8 mouse cellular contexts compared by ENCODE assay signal in the genomic region with DNA sequence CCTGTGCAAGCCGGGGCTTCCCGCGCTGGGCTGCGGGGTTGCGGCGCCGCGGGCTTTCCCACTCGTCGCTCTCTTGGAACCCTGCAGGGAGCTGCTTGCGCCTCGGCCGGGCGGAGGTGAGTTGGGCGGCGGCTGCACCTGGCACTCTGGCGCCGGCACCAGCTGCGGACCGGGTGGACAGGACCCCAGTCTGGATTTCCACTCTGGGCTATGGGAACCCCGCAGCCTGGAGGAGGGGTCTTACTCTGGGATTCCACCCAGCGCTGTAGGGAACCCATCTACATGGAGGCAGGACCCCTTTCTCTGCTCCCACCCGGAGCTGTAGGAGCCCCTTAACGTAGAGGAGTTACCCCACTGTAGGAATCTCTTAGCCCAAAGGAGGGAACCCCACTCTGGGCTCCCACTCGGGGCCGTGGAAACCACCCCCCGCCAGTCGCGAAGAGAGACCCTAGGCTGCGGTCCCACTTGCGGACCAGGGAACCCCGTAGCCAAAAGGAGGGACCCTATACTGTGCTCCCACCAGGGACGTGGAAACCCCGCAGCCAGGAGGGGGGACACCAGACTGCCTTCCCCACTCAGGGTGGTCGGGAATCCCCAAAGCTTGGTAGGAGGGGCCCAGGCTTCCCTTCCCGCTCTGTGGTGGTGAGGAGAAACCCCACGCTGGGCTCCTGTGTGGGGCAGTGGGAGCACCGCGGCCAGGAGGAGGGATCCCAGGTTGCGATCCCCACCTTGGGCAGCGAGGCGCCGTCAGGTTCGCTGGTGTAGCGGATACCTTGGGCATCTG. TPM values are rescaled to one million over a fixed set of nuclear protein-coding genes. Genes with fewer than 3 reads are reported as not detected.
DNase-seq lines count a peak whose midpoint lies in the region; ATAC-seq and TF ChIP-seq lines count a peak whose summit lies in the region.

No protein-coding gene starts in this region.

- H3K9ac ChIP-seq in forebrain, embryonic 11.5 days (ENCODE audit: low read length), result peak overlapping the region; percentile 77
- peak overlapping the region; percentile 86 for H3K9ac ChIP-seq in hindbrain, embryonic 12.5 days
- H3K9ac ChIP-seq in liver, embryonic 16.5 days (ENCODE audit: low read depth, low read length), result peak overlapping the region; percentile 77
- H3K9ac ChIP-seq in neural tube, embryonic 14.5 days (replicated peaks; ENCODE audit: low read depth, low read length), result peak overlapping the region; percentile 78

- no peaks in the 10 kb centered on the region for H3K27me3 ChIP-seq in forebrain, embryonic 11.5 days (ENCODE audit: control insufficient read depth, insufficient read depth, low read length)
- no peaks in the 10 kb centered on the region for H3K27me3 ChIP-seq in hindbrain, embryonic 12.5 days
- H3K27me3 ChIP-seq in liver, embryonic 16.5 days (ENCODE audit: control insufficient read depth, insufficient read depth, low read depth, low read length), result peaks cover 6% of the 10 kb centered on the region
- H3K27me3 ChIP-seq in neural tube, embryonic 14.5 days (ENCODE audit: control insufficient read depth, insufficient read depth, low read length), result no peaks in the 10 kb centered on the region

- H3K27ac ChIP-seq in layer of hippocampus, adult 2 months, result peak overlapping the region; percentile 73
- peak overlapping the region; percentile 37 for H3K27ac ChIP-seq in forebrain, embryonic 11.5 days (ENCODE audit: low read depth, low read length)
- peak overlapping the region; percentile 83 for H3K27ac ChIP-seq in hindbrain, embryonic 12.5 days
- H3K27ac ChIP-seq in liver, embryonic 16.5 days (ENCODE audit: low read length), result peak overlapping the region; percentile 14; the same call in 1 of the 2 replicates
- H3K27ac ChIP-seq in neural tube, embryonic 14.5 days (ENCODE audit: low read depth, low read length), result peak overlapping the region; percentile 81

- H3K9me3 ChIP-seq in forebrain, embryonic 11.5 days (ENCODE audit: control insufficient read depth, low read length), result no peaks in the 10 kb centered on the region
- no peaks in the 10 kb centered on the region for H3K9me3 ChIP-seq in hindbrain, embryonic 12.5 days (replicated peaks)
- no peaks in the 10 kb centered on the region for H3K9me3 ChIP-seq in liver, embryonic 16.5 days (replicated peaks; ENCODE audit: control insufficient read depth, low read length)
- H3K9me3 ChIP-seq in neural tube, embryonic 14.5 days (ENCODE audit: control insufficient read depth, low read length), result no peaks in the 10 kb centered on the region

- H3K4me3 ChIP-seq in layer of hippocampus, adult 2 months, result peak overlapping the region; percentile 86
- peak overlapping the region; percentile 89 for H3K4me3 ChIP-seq in forebrain, embryonic 11.5 days (ENCODE audit: low read depth, low read length)
- H3K4me3 ChIP-seq in hindbrain, embryonic 12.5 days, result peak overlapping the region; percentile 81
- H3K4me3 ChIP-seq in liver, embryonic 16.5 days (ENCODE audit: low read depth, low read length), result peak overlapping the region; percentile 79
- H3K4me3 ChIP-seq in neural tube, embryonic 14.5 days (ENCODE audit: low read depth, low read length), result peak overlapping the region; percentile 84

- peaks cover 4% of the 10 kb centered on the region for H3K4me1 ChIP-seq in forebrain, embryonic 11.5 days (replicated peaks; ENCODE audit: control insufficient read depth, insufficient read depth, low read length)
- H3K4me1 ChIP-seq in hindbrain, embryonic 12.5 days, result peaks cover 12% of the 10 kb centered on the region
- H3K4me1 ChIP-seq in liver, embryonic 16.5 days (ENCODE audit: control insufficient read depth, low read depth, low read length), result peaks cover 14% of the 10 kb centered on the region
- peaks cover 5% of the 10 kb centered on the region; the same call in 1 of the 2 replicates for H3K4me1 ChIP-seq in neural tube, embryonic 14.5 days (ENCODE audit: control insufficient read depth, insufficient read depth, low read length)

- H3K36me3 ChIP-seq in forebrain, embryonic 11.5 days (ENCODE audit: control insufficient read depth, insufficient read depth, low read length), result peaks cover 4% of the 10 kb centered on the region; the same call in 1 of the 2 replicates
- H3K36me3 ChIP-seq in hindbrain, embryonic 12.5 days, result peaks cover 6% of the 10 kb centered on the region
- no peaks in the 10 kb centered on the region for H3K36me3 ChIP-seq in liver, embryonic 16.5 days (ENCODE audit: control insufficient read depth, insufficient read depth)
- no peaks in the 10 kb centered on the region for H3K36me3 ChIP-seq in neural tube, embryonic 14.5 days (ENCODE audit: control insufficient read depth, insufficient read depth, low read length)

- DNase-seq in layer of hippocampus, adult 2 months (ENCODE audit: low spot score in 2 of 2), result peak in 1 of 2 experiments; percentile 11
- DNase-seq in layer of hippocampus, postnatal 36 days, result no peak
- DNase-seq in adrenal gland, postnatal 10 days, result peak; percentile 34
- DNase-seq in forebrain, embryonic 11.5 days (ENCODE audit: low spot score), result peak; percentile 67
- no peak for DNase-seq in layer of hippocampus, postnatal 25 days (ENCODE audit: extremely low spot score in 1 of 2, low spot score in 1 of 2)

- peak overlapping the region; percentile 98 for H3K4me2 ChIP-seq in forebrain, embryonic 11.5 days (ENCODE audit: low read depth, low read length, severe bottlenecking)
- H3K4me2 ChIP-seq in hindbrain, embryonic 12.5 days (replicated peaks), result peak overlapping the region; percentile 100
- peak overlapping the region; percentile 95 for H3K4me2 ChIP-seq in liver, embryonic 16.5 days (ENCODE audit: low read depth, low read length)
- peak overlapping the region; percentile 99 for H3K4me2 ChIP-seq in neural tube, embryonic 14.5 days (ENCODE audit: low read depth, low read length)

- ATAC-seq in forebrain, embryonic 11.5 days (replicated peaks; ENCODE audit: low FRiP score), result peak; percentile 13
- ATAC-seq in hindbrain, embryonic 12.5 days (ENCODE audit: low FRiP score), result peak; percentile 14; the same call in 1 of the 2 replicates
- no peak; the same call in 1 of the 2 replicates for ATAC-seq in liver, embryonic 16.5 days (ENCODE audit: low read depth)
- ATAC-seq in neural tube, embryonic 14.5 days (ENCODE audit: low read depth), result peak; percentile 16

- TF ChIP-seq CTCF in layer of hippocampus, adult 2 months (conservative IDR thresholded peaks at IDR 0.05), result no peak

- WGBS in forebrain, embryonic 11.5 days, result under 1% methylated on average over 45 of the region's 45 CpGs
- WGBS in hindbrain, embryonic 12.5 days, result under 1% methylated on average over 45 of the region's 45 CpGs
- WGBS in liver, embryonic 16.5 days (ENCODE audit: insufficient replicate concordance), result 2% methylated on average over 45 of the region's 45 CpGs
- 1% methylated on average over 41 of the region's 45 CpGs for WGBS in neural tube, embryonic 14.5 days

RNA-seq across cellular contexts. Expression of gene Tpmt, which starts 0.5 kb away (rescaled TPM):
- total RNA-seq in layer of hippocampus, adult 2 months (2021), result 10 to 100 TPM; 10.5 to 12.4 TPM
- 10 to 100 TPM in 1 of 2 experiments, 1 to 10 TPM in 1; 8.4 to 11.8 TPM for total RNA-seq in layer of hippocampus, postnatal 36 days (2021)
- total RNA-seq in adrenal gland, postnatal 10 days (2021), result 10 to 100 TPM; 17.4 to 24.1 TPM
- polyA plus RNA-seq in forebrain, embryonic 11.5 days (2014; fragmentation: Nextera tagmentation; extraction: Ambion mirVana), result 31.7 and 34.2 TPM in 2 replicates
- 37.8 and 38.9 TPM in 2 replicates for polyA plus RNA-seq in hindbrain, embryonic 12.5 days (2016; fragmentation: Nextera tagmentation; extraction: Ambion mirVana)
- polyA plus RNA-seq in liver, embryonic 16.5 days (2015; fragmentation: Nextera tagmentation; extraction: Ambion mirVana), result 11.5 and 13.1 TPM in 2 replicates
- 21.0 and 21.5 TPM in 2 replicates for polyA plus RNA-seq in neural tube, embryonic 14.5 days (2014; fragmentation: Nextera tagmentation; extraction: Ambion mirVana)
- total RNA-seq in layer of hippocampus, postnatal 25 days (2021), result 10 to 100 TPM in 1 of 2 experiments, 1 to 10 TPM in 1; 8.4 to 10.1 TPM

RNA-seq across cellular contexts. Expression of gene Kdm1b, which starts 0.7 kb away (rescaled TPM):
- 1 to 10 TPM; 7.5 to 9.8 TPM for total RNA-seq in layer of hippocampus, adult 2 months (2021)
- total RNA-seq in layer of hippocampus, postnatal 36 days (2021), result 10 to 100 TPM in 1 of 2 experiments, 1 to 10 TPM in 1; 9.5 to 10.1 TPM
- total RNA-seq in adrenal gland, postnatal 10 days (2021), result 1 to 10 TPM; 9.5 to 9.9 TPM
- polyA plus RNA-seq in forebrain, embryonic 11.5 days (2014; fragmentation: Nextera tagmentation; extraction: Ambion mirVana), result 20.4 and 21.1 TPM in 2 replicates
- 20.3 and 20.5 TPM in 2 replicates for polyA plus RNA-seq in hindbrain, embryonic 12.5 days (2016; fragmentation: Nextera tagmentation; extraction: Ambion mirVana)
- polyA plus RNA-seq in liver, embryonic 16.5 days (2015; fragmentation: Nextera tagmentation; extraction: Ambion mirVana), result 3.7 and 3.8 TPM in 2 replicates
- polyA plus RNA-seq in neural tube, embryonic 14.5 days (2014; fragmentation: Nextera tagmentation; extraction: Ambion mirVana), result 18.3 and 21.5 TPM in 2 replicates
- total RNA-seq in layer of hippocampus, postnatal 25 days (2021), result 1 to 10 TPM; 7.8 to 8.2 TPM

RNA-seq across cellular contexts. Expression of gene Nhlrc1, which starts 29.4 kb away (rescaled TPM):
- 10 to 100 TPM; 16.5 to 18.9 TPM for total RNA-seq in layer of hippocampus, adult 2 months (2021)
- total RNA-seq in layer of hippocampus, postnatal 36 days (2021), result 10 to 100 TPM; 18.9 to 19.5 TPM
- 1 to 10 TPM; 3.1 to 5.0 TPM for total RNA-seq in adrenal gland, postnatal 10 days (2021)
- 5.3 and 6.9 TPM in 2 replicates for polyA plus RNA-seq in forebrain, embryonic 11.5 days (2014; fragmentation: Nextera tagmentation; extraction: Ambion mirVana)
- polyA plus RNA-seq in hindbrain, embryonic 12.5 days (2016; fragmentation: Nextera tagmentation; extraction: Ambion mirVana), result 7.4 and 8.0 TPM in 2 replicates
- 0.46 and 0.55 TPM in 2 replicates for polyA plus RNA-seq in liver, embryonic 16.5 days (2015; fragmentation: Nextera tagmentation; extraction: Ambion mirVana)
- 14.6 and 15.1 TPM in 2 replicates for polyA plus RNA-seq in neural tube, embryonic 14.5 days (2014; fragmentation: Nextera tagmentation; extraction: Ambion mirVana)
- total RNA-seq in layer of hippocampus, postnatal 25 days (2021), result 10 to 100 TPM; 17.4 to 20.6 TPM

Comparison
In these comparisons a context has a peak if more than half of its experiments do, and no peak if none do; other contexts are left out.
1. DNase-seq: peak in adrenal gland, postnatal 10 days (single experiment) and forebrain, embryonic 11.5 days (single experiment); none in layer of hippocampus, postnatal 36 days (0 of 2) and layer of hippocampus, postnatal 25 days (0 of 2).
2. H3K27ac ChIP-seq: peak in every context shown above with its lines; median percentile 83 in hindbrain, embryonic 12.5 days; 81 in neural tube, embryonic 14.5 days; 73 in layer of hippocampus, adult 2 months; 37 in forebrain, embryonic 11.5 days; 14 in liver, embryonic 16.5 days.
3. Peak in every context shown above with its lines, with median percentiles within 50 percentile points of each other: H3K4me3 ChIP-seq, H3K4me2 ChIP-seq and H3K9ac ChIP-seq.